In the genomic region with DNA sequence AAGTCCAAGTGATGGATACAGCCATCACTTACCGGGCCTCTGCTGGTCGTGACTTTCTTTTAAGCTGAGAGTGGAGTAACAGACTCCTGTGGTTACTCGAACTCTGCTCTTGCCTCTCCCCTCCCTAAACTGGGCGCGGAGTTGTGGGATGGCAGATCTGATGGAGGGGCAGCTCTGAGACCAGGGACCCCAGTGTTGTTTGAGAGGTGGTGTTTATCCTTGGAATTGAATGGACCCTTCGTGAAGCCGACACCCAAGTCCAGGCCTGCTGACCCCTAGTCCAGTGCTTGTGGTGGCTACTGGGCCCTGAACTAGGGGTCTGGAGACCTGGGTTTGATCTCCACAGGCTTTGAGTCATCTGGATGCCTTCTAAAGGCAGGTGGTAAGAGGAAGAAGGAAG, we compare ENCODE assay signal across 9 mouse cellular contexts. TPM values are rescaled to one million over a fixed set of nuclear protein-coding genes. Genes with fewer than 3 reads are reported as not detected.
DNase-seq lines count a peak whose midpoint lies in the region; ATAC-seq and TF ChIP-seq lines count a peak whose summit lies in the region.
"Had no signal": no experiment of that assay in that cellular context is flagged by ENCODE, and none has a peak within 500 bp of the region (broad histone marks: within the 10 kb centered on the region; RNA-seq: fewer than 3 reads in every experiment).

No protein-coding gene starts in this region.

- peaks cover 6% of the 10 kb centered on the region for H3K27me3 ChIP-seq in embryonic facial prominence, embryonic 10.5 days (replicated peaks; ENCODE audit: low read depth, poor library complexity, severe bottlenecking)
- H3K27me3 ChIP-seq in hindbrain, embryonic 15.5 days = no peaks in the 10 kb centered on the region
- no peaks in the 10 kb centered on the region for H3K27me3 ChIP-seq in myocyte (ENCODE audit: control insufficient read depth, insufficient read depth, insufficient read length)

- H3ac ChIP-seq in myocyte (ENCODE audit: control insufficient read depth, insufficient read length) = peak overlapping the region; percentile 39

- peak overlapping the region; percentile 63 for H3K9ac ChIP-seq in hindbrain, embryonic 15.5 days

- peak overlapping the region; percentile 66 for H3K4me3 ChIP-seq in layer of hippocampus, adult 2 months
- H3K4me3 ChIP-seq in embryonic facial prominence, embryonic 10.5 days = peak overlapping the region; percentile 81
- H3K4me3 ChIP-seq in hindbrain, embryonic 15.5 days = peak overlapping the region; percentile 81
- H3K4me3 ChIP-seq in myocyte = peak overlapping the region; percentile 70

- peak overlapping the region; percentile 75 for H3K4me2 ChIP-seq in hindbrain, embryonic 15.5 days
- peak overlapping the region; percentile 85 for H3K4me2 ChIP-seq in myocyte (ENCODE audit: low read depth)

- H3K4me1 ChIP-seq in embryonic facial prominence, embryonic 10.5 days = peaks cover 51% of the 10 kb centered on the region
- peaks cover 60% of the 10 kb centered on the region for H3K4me1 ChIP-seq in hindbrain, embryonic 15.5 days (replicated peaks)

- 64% methylated on average over 7 of the region's 7 CpGs for WGBS in embryonic facial prominence, embryonic 10.5 days
- 57% methylated on average over 7 of the region's 7 CpGs for WGBS in hindbrain, embryonic 15.5 days

- no peak for ATAC-seq in hindbrain, embryonic 15.5 days (ENCODE audit: low FRiP score, low read depth)
- ATAC-seq in megakaryocyte progenitor cell, adult 5-6 weeks (replicated peaks; ENCODE audit: poor library complexity) = no peak

- peak overlapping the region; percentile 89 for H3K27ac ChIP-seq in layer of hippocampus, adult 2 months
- H3K27ac ChIP-seq in embryonic facial prominence, embryonic 10.5 days (replicated peaks) = peak overlapping the region; percentile 95
- H3K27ac ChIP-seq in hindbrain, embryonic 15.5 days (replicated peaks) = 0 out of 2 replicates have a peak overlapping the region, but pooled peaks have one; percentile 86

- H3K9me3 ChIP-seq in embryonic facial prominence, embryonic 10.5 days = no peaks in the 10 kb centered on the region
- H3K9me3 ChIP-seq in hindbrain, embryonic 15.5 days = no peaks in the 10 kb centered on the region

- no peak for TF ChIP-seq POLR2A in myocyte (IDR thresholded peaks at IDR 0.05; ENCODE audit: insufficient read length, low read depth)

- H3K79me2 ChIP-seq in myocyte (ENCODE audit: control insufficient read depth, insufficient read depth) = peaks cover 24% of the 10 kb centered on the region

- TF ChIP-seq CTCF in layer of hippocampus, adult 2 months (conservative IDR thresholded peaks at IDR 0.05) = no peak

- peaks cover 53% of the 10 kb centered on the region for H3K36me3 ChIP-seq in embryonic facial prominence, embryonic 10.5 days (replicated peaks)
- peaks cover 6% of the 10 kb centered on the region for H3K36me3 ChIP-seq in hindbrain, embryonic 15.5 days
- H3K36me3 ChIP-seq in myocyte (ENCODE audit: control insufficient read depth, insufficient read depth) = no peaks in the 10 kb centered on the region

- no peak for DNase-seq in layer of hippocampus, adult 2 months (ENCODE audit: low spot score in 2 of 2)
- DNase-seq in layer of hippocampus, adult 9-10 months (ENCODE audit: low spot score) = no peak
- no peak for DNase-seq in embryonic facial prominence, embryonic 10.5 days (ENCODE audit: low spot score)
- no peak for DNase-seq in right cerebral cortex, postnatal 10 days (ENCODE audit: low spot score in 2 of 2)
- DNase-seq in right cerebral cortex, postnatal 25 days = no peak
- DNase-seq: adrenal gland, postnatal 36 days had no signal

TF ChIP-seq in myocyte, 11 proteins besides CTCF, POLR2A, EP300 and RAD21:
- TF ChIP-seq MYOG (IDR thresholded peaks at IDR 0.05; ENCODE audit: control insufficient read depth in 1 of 3, insufficient read depth in 1 of 3, insufficient read length in 2 of 3, low read depth in 2 of 3) (no peak), TCF12 (IDR thresholded peaks at IDR 0.05; ENCODE audit: insufficient read depth, poor library complexity, severe bottlenecking) (no peak)

RNA-seq across cellular contexts. Expression of a gene that starts 0.9 kb away (rescaled TPM):
- total RNA-seq in layer of hippocampus, adult 2 months (2021) = 1 to 10 TPM; 9.2 to 9.6 TPM
- 13.1 and 15.2 TPM in 2 replicates for polyA plus RNA-seq in embryonic facial prominence, embryonic 10.5 days (2016; fragmentation: Nextera tagmentation; extraction: Ambion mirVana)
- 6.6 and 7.4 TPM in 2 replicates for polyA plus RNA-seq in hindbrain, embryonic 15.5 days (2015; fragmentation: Nextera tagmentation; extraction: Ambion mirVana)
- polyA plus RNA-seq in myocyte (2012; fragmentation: generic; extraction: Trizol) = 3.6 TPM
- 3.0 and 4.5 TPM in 2 replicates for total RNA-seq in megakaryocyte progenitor cell, adult 5-6 weeks (2015)
- 5.1 and 5.4 TPM in 2 replicates for total RNA-seq in megakaryocyte progenitor cell, adult 5-6 weeks (2017)

RNA-seq across cellular contexts. Expression of a gene that starts 1.0 kb away (rescaled TPM):
- total RNA-seq in layer of hippocampus, adult 2 months (2021) = 10 to 100 TPM; 21.7 to 23.3 TPM
- polyA plus RNA-seq in embryonic facial prominence, embryonic 10.5 days (2016; fragmentation: Nextera tagmentation; extraction: Ambion mirVana) = 12.9 and 13.6 TPM in 2 replicates
- 19.0 and 20.7 TPM in 2 replicates for polyA plus RNA-seq in hindbrain, embryonic 15.5 days (2015; fragmentation: Nextera tagmentation; extraction: Ambion mirVana)
- polyA plus RNA-seq in myocyte (2012; fragmentation: generic; extraction: Trizol) = 20.9 TPM
- 1.3 and 1.8 TPM in 2 replicates for total RNA-seq in megakaryocyte progenitor cell, adult 5-6 weeks (2015)
- 0.71 and 1.8 TPM in 2 replicates for total RNA-seq in megakaryocyte progenitor cell, adult 5-6 weeks (2017)

RNA-seq across cellular contexts. Expression of a gene that starts 43.9 kb away (rescaled TPM):
- 10 to 100 TPM; 45.0 to 53.7 TPM for total RNA-seq in layer of hippocampus, adult 2 months (2021)
- 14.0 and 15.0 TPM in 2 replicates for polyA plus RNA-seq in embryonic facial prominence, embryonic 10.5 days (2016; fragmentation: Nextera tagmentation; extraction: Ambion mirVana)
- 13.4 and 15.1 TPM in 2 replicates for polyA plus RNA-seq in hindbrain, embryonic 15.5 days (2015; fragmentation: Nextera tagmentation; extraction: Ambion mirVana)
- 15.3 TPM for polyA plus RNA-seq in myocyte (2012; fragmentation: generic; extraction: Trizol)
- 79.4 and 90.2 TPM in 2 replicates for total RNA-seq in megakaryocyte progenitor cell, adult 5-6 weeks (2015)
- total RNA-seq in megakaryocyte progenitor cell, adult 5-6 weeks (2017) = 44.6 and 51.8 TPM in 2 replicates

RNA-seq across cellular contexts. Expression of a gene that starts 56.7 kb away (rescaled TPM):
- 10 to 100 TPM; 11.0 to 12.2 TPM for total RNA-seq in layer of hippocampus, adult 2 months (2021)
- 9.9 and 10.4 TPM in 2 replicates for polyA plus RNA-seq in embryonic facial prominence, embryonic 10.5 days (2016; fragmentation: Nextera tagmentation; extraction: Ambion mirVana)
- polyA plus RNA-seq in hindbrain, embryonic 15.5 days (2015; fragmentation: Nextera tagmentation; extraction: Ambion mirVana) = 4.6 and 6.0 TPM in 2 replicates
- 14.0 TPM for polyA plus RNA-seq in myocyte (2012; fragmentation: generic; extraction: Trizol)
- 2.1 and 3.0 TPM in 2 replicates for total RNA-seq in megakaryocyte progenitor cell, adult 5-6 weeks (2015)
- 3.9 and 4.7 TPM in 2 replicates for total RNA-seq in megakaryocyte progenitor cell, adult 5-6 weeks (2017)

RNA-seq across cellular contexts. Expression of a gene that starts 57.3 kb away (rescaled TPM):
- total RNA-seq in layer of hippocampus, adult 2 months (2021) = 10 to 100 TPM; 82.0 to 86.2 TPM
- 146 and 147 TPM in 2 replicates for polyA plus RNA-seq in embryonic facial prominence, embryonic 10.5 days (2016; fragmentation: Nextera tagmentation; extraction: Ambion mirVana)
- 101 and 105 TPM in 2 replicates for polyA plus RNA-seq in hindbrain, embryonic 15.5 days (2015; fragmentation: Nextera tagmentation; extraction: Ambion mirVana)
- 180 TPM for polyA plus RNA-seq in myocyte (2012; fragmentation: generic; extraction: Trizol)
- total RNA-seq in megakaryocyte progenitor cell, adult 5-6 weeks (2015) = 25.1 and 32.0 TPM in 2 replicates
- 53.3 and 59.3 TPM in 2 replicates for total RNA-seq in megakaryocyte progenitor cell, adult 5-6 weeks (2017)
